Mouse (Mus musculus) midbrain, postnatal 0 days (tissue): ENCODE data around the gene B3glct. TPM values are rescaled to one million over a fixed set of nuclear protein-coding genes. Genes with fewer than 3 reads are reported as not detected.

Source experiments
- ATAC-seq: fragments of 200-750 bp; cut with Nextera tagmentation; 2 replicates; pipeline ENCODE4 v1.8.0; 2017; ENCODE audit warnings: moderate number of reproducible peaks, mild to moderate bottlenecking, moderate TSS enrichment, moderate library complexity; ENCODE audit not compliant: low FRiP score
- DNase-seq: peaks from one replicate; pipeline ENCODE4 v3.0.0-alpha.2; 2015; ENCODE audit warnings: low spot score
- H3K27ac ChIP-seq: fragments of 300-500 bp; sonication (generic); 2 replicates; pipeline ENCODE4 v1.5.1; 2014; ENCODE audit warnings: low read depth, mild to moderate bottlenecking, low read length, mixed read lengths
- H3K27me3 ChIP-seq: fragments of 300-500 bp; sonication (generic); 2 replicates; pipeline ENCODE4 v1.6.1; 2014; ENCODE audit warnings: low read length, control low read depth, mixed read lengths; ENCODE audit not compliant: insufficient read depth
- H3K36me3 ChIP-seq: fragments of 300-500 bp; sonication (generic); 2 replicates; pipeline ENCODE4 v1.6.1; 2014; ENCODE audit warnings: low read length, control low read depth, mixed read lengths; ENCODE audit not compliant: insufficient read depth
- H3K4me1 ChIP-seq: fragments of 300-500 bp; sonication (generic); 2 replicates; pipeline ENCODE4 v1.6.1; 2014; ENCODE audit warnings: mild to moderate bottlenecking, control low read depth, antibody characterized with exemption, low read length, mixed read lengths; ENCODE audit not compliant: insufficient read depth
- H3K4me2 ChIP-seq: fragments of 300-500 bp; sonication (generic); 2 replicates; pipeline ENCODE4 v1.6.1; 2014; ENCODE audit warnings: low read depth, mild to moderate bottlenecking, low read length, mixed read lengths; ENCODE audit not compliant: poor library complexity, severe bottlenecking
- H3K4me3 ChIP-seq: fragments of 300-500 bp; sonication (generic); 2 replicates; pipeline ENCODE4 v1.5.1; 2014; ENCODE audit warnings: low read depth, mild to moderate bottlenecking, low read length, moderate library complexity
- H3K9ac ChIP-seq: fragments of 300-500 bp; sonication (generic); replicated peaks from 2 replicates; pipeline ENCODE4 v1.6.1; 2014; ENCODE audit warnings: mild to moderate bottlenecking, low read length, moderate library complexity, mixed read lengths; ENCODE audit not compliant: poor library complexity, severe bottlenecking
- H3K9me3 ChIP-seq: fragments of 300-500 bp; sonication (generic); 2 replicates; pipeline ENCODE4 v1.6.1; 2016; ENCODE audit warnings: low read length, control low read depth
- CTCF ChIP-seq: IDR thresholded peaks from 2 replicates; pipeline ENCODE4 v1.5.1; 2016; ENCODE audit warnings: antibody characterized with exemption, mild to moderate bottlenecking
- WGBS: fragments of 180-500 bp; shearing (Covaris S2); extraction: QIAGEN DNeasy Blood & Tissue Kit; methylation state at CpG from one replicate; pipeline ENCODE4 v1.1.7; 2014; 5-methylcytosine and 5-hydroxymethylcytosine counted together
- polyA plus RNA-seq: library from polyadenylated mRNA; unstranded; fragments of >200 nt; fragmentation: Nextera tagmentation; extraction: Ambion mirVana; gene quantifications from 2 replicates; pipeline ENCODE4 v1.2.1, GENCODE M21; 2015
- total RNA-seq: library from RNA; depleted of rRNA; stranded (reverse); fragments of >200 nt; gene quantifications from 2 replicates; pipeline ENCODE4 v1.2.3, GENCODE M21; 2014; rRNA removed

B3glct gene
- total RNA-seq = 25.6 and 32.2 TPM in 2 replicates
- polyA plus RNA-seq = 18.1 TPM in 2 replicates

GRCm38 (mm10) chr5:149678100-149678989, at the start of gene B3glct:
Gene B3glct, plus strand, starts transcription at chr5:149678230.
- peak; percentile 91 for ATAC-seq
- Histone ChIP-seq H3K4me2 (peak within 1 kb of the TSS; percentile 93), H3K36me3 (no peaks in the 10 kb centered on the region), H3K9me3 (no peaks in the 10 kb centered on the region), H3K4me1 (0 out of 2 replicates have a peak, but pooled peaks cover 3% of the 10 kb centered on the region), H3K27me3 (no peaks in the 10 kb centered on the region), H3K27ac (0 out of 2 replicates have a peak within 1 kb of the TSS, but pooled peaks have one; percentile 62), H3K9ac (peak within 1 kb of the TSS; percentile 62), H3K4me3 (peak within 1 kb of the TSS; percentile 73)
- peak; percentile 81 for TF ChIP-seq CTCF
- peak; percentile 72 for DNase-seq
- 0% methylated on average over 78 of the region's 106 CpGs for WGBS

- Histone ChIP-seq H3K4me1 (no peaks in the 10 kb centered on the region; the same call in 1 of the 2 replicates), H3K9ac (peak overlapping the region; percentile 52; the same call in 1 of the 2 replicates), H3K27me3 (no peaks in the 10 kb centered on the region), H3K4me2 (peak overlapping the region; percentile 63), H3K27ac (no peak overlapping the region), H3K9me3 (no peaks in the 10 kb centered on the region), H3K36me3 (peaks cover 29% of the 10 kb centered on the region), H3K4me3 (peak overlapping the region; percentile 67)
- DNase-seq (no peak), ATAC-seq (no peak)
- no peak for TF ChIP-seq CTCF
- WGBS = 62% methylated on average over 11 of the region's 11 CpGs
Observed at GRCm38 (mm10) chr5:149634409-149635035, 43.5 kb upstream of the B3glct start.

- TF ChIP-seq CTCF = no peak
- Histone ChIP-seq H3K4me3 (peak overlapping the region; percentile 67), H3K27me3 (no peaks in the 10 kb centered on the region), H3K4me2 (peak overlapping the region; percentile 63), H3K9me3 (no peaks in the 10 kb centered on the region), H3K4me1 (no peaks in the 10 kb centered on the region; the same call in 1 of the 2 replicates), H3K9ac (peak overlapping the region; percentile 65), H3K27ac (peak overlapping the region; percentile 80), H3K36me3 (peaks cover 18% of the 10 kb centered on the region)
- ATAC-seq (no peak), DNase-seq (peak; percentile 53)
- WGBS = under 1% methylated on average over 23 of the region's 24 CpGs
Observed at GRCm38 (mm10) chr5:149635556-149635955, 42.5 kb upstream of the B3glct start.

- peak; percentile 100 for DNase-seq
- peak within 1 kb of the TSS; percentile 65 for H3K9ac ChIP-seq
- peak within 1 kb of the TSS; percentile 80 for H3K27ac ChIP-seq
- peaks cover 13% of the 10 kb centered on the region for H3K36me3 ChIP-seq
- H3K27me3 ChIP-seq = no peaks in the 10 kb centered on the region
- H3K9me3 ChIP-seq = no peaks in the 10 kb centered on the region
- H3K4me3 ChIP-seq = peak within 1 kb of the TSS; percentile 67
- peak; percentile 55 for TF ChIP-seq CTCF
- under 1% methylated on average over 60 of the region's 60 CpGs for WGBS
- ATAC-seq = peak; percentile 98
- H3K4me1 ChIP-seq = no peaks in the 10 kb centered on the region; the same call in 1 of the 2 replicates
- peak within 1 kb of the TSS; percentile 63 for H3K4me2 ChIP-seq
Observed at GRCm38 (mm10) chr5:149636075-149636920, 41.7 kb upstream of the B3glct start, which contains the start of gene Hsph1. Gene Hsph1, minus strand, starts transcription at chr5:149636376.

- 0 out of 2 replicates have a peak overlapping the region, but pooled peaks have one; percentile 63 for H3K9ac ChIP-seq
- peak overlapping the region; percentile 42 for H3K4me2 ChIP-seq
- ATAC-seq = no peak
- no peaks in the 10 kb centered on the region for H3K27me3 ChIP-seq
- peak overlapping the region; percentile 67 for H3K4me3 ChIP-seq
- no peak for DNase-seq
- H3K36me3 ChIP-seq = peaks cover 5% of the 10 kb centered on the region
- 45% methylated on average over 8 of the region's 8 CpGs for WGBS
- no peaks in the 10 kb centered on the region; the same call in 1 of the 2 replicates for H3K4me1 ChIP-seq
- H3K9me3 ChIP-seq = no peaks in the 10 kb centered on the region
- no peak overlapping the region for H3K27ac ChIP-seq
- TF ChIP-seq CTCF = no peak
Observed at GRCm38 (mm10) chr5:149637306-149637705, 40.7 kb upstream of the B3glct start.
